Mouse (Mus musculus): ENCODE data around the gene Dtx4. TPM values are rescaled to one million over a fixed set of nuclear protein-coding genes. Genes with fewer than 3 reads are reported as not detected.
A peak's percentile ranks its signal among the peaks of the same experiment; 100 is the strongest.

The Dtx4 gene
- total and polyA plus RNA-seq, 2 experiments from 2014 or later: 1.2 to 3.8 TPM

- no peak for DNase-seq (ENCODE audit: low spot score)
- Histone ChIP-seq H3K27me3 (ENCODE audit: control insufficient read depth, insufficient read depth, low read length) (no peaks in the 10 kb centered on the region), H3K9me3 (replicated peaks; ENCODE audit: control insufficient read depth, low read length) (no peaks in the 10 kb centered on the region), H3K27ac (ENCODE audit: low read depth) (peak overlapping the region; percentile 34; the same call in 1 of the 2 replicates), H3K4me3 (ENCODE audit: low read depth, low read length) (no peak overlapping the region), H3K36me3 (replicated peaks; ENCODE audit: control insufficient read depth, insufficient read depth, low read length) (0 out of 2 replicates have a peak, but pooled peaks cover 4% of the 10 kb centered on the region), H3K4me2 (ENCODE audit: low read depth, low read length) (no peak overlapping the region), H3K4me1 (ENCODE audit: control insufficient read depth, insufficient read depth) (peaks cover 15% of the 10 kb centered on the region), H3K9ac (replicated peaks; ENCODE audit: low read depth, low read length) (no peak overlapping the region)
- TF ChIP-seq CTCF (IDR thresholded peaks at IDR 0.05; ENCODE audit: low read depth) (no peak), EP300 (IDR thresholded peaks at IDR 0.05; ENCODE audit: low read depth) (no peak)
- ATAC-seq (ENCODE audit: insufficient read depth, low read depth): no peak
- 45% methylated on average over 4 of the region's 4 CpGs for WGBS
These were observed 17.0 kb downstream of the Dtx4 start for GRCm38 (mm10) chr19:12484210-12484609.

- ATAC-seq (ENCODE audit: insufficient read depth, low read depth) (no peak), DNase-seq (ENCODE audit: low spot score) (no peak)
- H3K4me2 ChIP-seq (ENCODE audit: low read depth, low read length): no peak overlapping the region
- WGBS: 32% methylated on average over 4 of the region's 4 CpGs
- H3K9me3 ChIP-seq (replicated peaks; ENCODE audit: control insufficient read depth, low read length): no peaks in the 10 kb centered on the region
- H3K27me3 ChIP-seq (ENCODE audit: control insufficient read depth, insufficient read depth, low read length): no peaks in the 10 kb centered on the region
- H3K36me3 ChIP-seq (replicated peaks; ENCODE audit: control insufficient read depth, insufficient read depth, low read length): 0 out of 2 replicates have a peak, but pooled peaks cover 4% of the 10 kb centered on the region
- peaks cover 15% of the 10 kb centered on the region for H3K4me1 ChIP-seq (ENCODE audit: control insufficient read depth, insufficient read depth)
- no peak overlapping the region for H3K4me3 ChIP-seq (ENCODE audit: low read depth, low read length)
- H3K9ac ChIP-seq (replicated peaks; ENCODE audit: low read depth, low read length): no peak overlapping the region
- H3K27ac ChIP-seq (ENCODE audit: low read depth): peak overlapping the region; percentile 34; the same call in 1 of the 2 replicates
- TF ChIP-seq CTCF (IDR thresholded peaks at IDR 0.05; ENCODE audit: low read depth) (no peak), EP300 (IDR thresholded peaks at IDR 0.05; ENCODE audit: low read depth) (no peak)
These were observed 17.5 kb downstream of the Dtx4 start for GRCm38 (mm10) chr19:12483782-12484181.

GRCm38 (mm10) chr19:12478369-12478768 is 22.9 kb downstream of the Dtx4 start:
- no peak overlapping the region for H3K9ac ChIP-seq (replicated peaks; ENCODE audit: low read depth, low read length)
- no peak overlapping the region for H3K27ac ChIP-seq (ENCODE audit: low read depth)
- H3K9me3 ChIP-seq (replicated peaks; ENCODE audit: control insufficient read depth, low read length): no peaks in the 10 kb centered on the region
- no peak overlapping the region for H3K4me3 ChIP-seq (ENCODE audit: low read depth, low read length)
- peaks cover 4% of the 10 kb centered on the region for H3K4me1 ChIP-seq (ENCODE audit: control insufficient read depth, insufficient read depth)
- ATAC-seq (ENCODE audit: insufficient read depth, low read depth) (no peak), DNase-seq (ENCODE audit: low spot score) (no peak)
- H3K27me3 ChIP-seq (ENCODE audit: control insufficient read depth, insufficient read depth, low read length): no peaks in the 10 kb centered on the region
- WGBS: 73% methylated on average over 6 of the region's 6 CpGs
- TF ChIP-seq CTCF (IDR thresholded peaks at IDR 0.05; ENCODE audit: low read depth) (no peak), EP300 (IDR thresholded peaks at IDR 0.05; ENCODE audit: low read depth) (no peak)
- 0 out of 2 replicates have a peak, but pooled peaks cover 4% of the 10 kb centered on the region for H3K36me3 ChIP-seq (replicated peaks; ENCODE audit: control insufficient read depth, insufficient read depth, low read length)
- no peak overlapping the region for H3K4me2 ChIP-seq (ENCODE audit: low read depth, low read length)

GRCm38 (mm10) chr19:12476721-12477270 is 24.5 kb downstream of the Dtx4 start:
- ATAC-seq (ENCODE audit: insufficient read depth, low read depth) (no peak), DNase-seq (ENCODE audit: low spot score) (no peak)
- H3K27ac ChIP-seq (ENCODE audit: low read depth): no peak overlapping the region
- 14% methylated on average over 5 of the region's 5 CpGs for WGBS
- H3K36me3 ChIP-seq (replicated peaks; ENCODE audit: control insufficient read depth, insufficient read depth, low read length): 0 out of 2 replicates have a peak, but pooled peaks cover 4% of the 10 kb centered on the region
- H3K4me3 ChIP-seq (ENCODE audit: low read depth, low read length): no peak overlapping the region
- H3K9me3 ChIP-seq (replicated peaks; ENCODE audit: control insufficient read depth, low read length): no peaks in the 10 kb centered on the region
- no peaks in the 10 kb centered on the region for H3K27me3 ChIP-seq (ENCODE audit: control insufficient read depth, insufficient read depth, low read length)
- H3K9ac ChIP-seq (replicated peaks; ENCODE audit: low read depth, low read length): no peak overlapping the region
- TF ChIP-seq EP300 (IDR thresholded peaks at IDR 0.05; ENCODE audit: low read depth) (no peak), CTCF (IDR thresholded peaks at IDR 0.05; ENCODE audit: low read depth) (no peak)
- peaks cover 4% of the 10 kb centered on the region for H3K4me1 ChIP-seq (ENCODE audit: control insufficient read depth, insufficient read depth)
- H3K4me2 ChIP-seq (ENCODE audit: low read depth, low read length): no peak overlapping the region

- TF ChIP-seq CTCF (IDR thresholded peaks at IDR 0.05; ENCODE audit: low read depth) (no peak), EP300 (IDR thresholded peaks at IDR 0.05; ENCODE audit: low read depth) (no peak)
- Histone ChIP-seq H3K4me2 (ENCODE audit: low read depth, low read length) (peak overlapping the region; percentile 42), H3K9ac (replicated peaks; ENCODE audit: low read depth, low read length) (no peak overlapping the region), H3K9me3 (replicated peaks; ENCODE audit: control insufficient read depth, low read length) (no peaks in the 10 kb centered on the region), H3K4me1 (ENCODE audit: control insufficient read depth, insufficient read depth) (peaks cover 4% of the 10 kb centered on the region), H3K27ac (ENCODE audit: low read depth) (peak overlapping the region; percentile 60), H3K36me3 (replicated peaks; ENCODE audit: control insufficient read depth, insufficient read depth, low read length) (0 out of 2 replicates have a peak, but pooled peaks cover 4% of the 10 kb centered on the region), H3K4me3 (ENCODE audit: low read depth, low read length) (no peak overlapping the region), H3K27me3 (ENCODE audit: control insufficient read depth, insufficient read depth, low read length) (no peaks in the 10 kb centered on the region)
- DNase-seq (ENCODE audit: low spot score): peak; percentile 94
- peak; percentile 98 for ATAC-seq (ENCODE audit: insufficient read depth, low read depth)
- WGBS: 40% methylated on average over 15 of the region's 15 CpGs
These were observed 25.6 kb downstream of the Dtx4 start for GRCm38 (mm10) chr19:12475380-12476250.
